Mouse (Mus musculus): ENCODE data around the gene Trim31. TPM values are rescaled to one million over a fixed set of nuclear protein-coding genes. Genes with fewer than 3 reads are reported as not detected.
"Not testable (repeated sequence)": the region's sequence is repeated elsewhere in the genome, so short reads cannot be mapped to it uniquely, and the experiment has no call there.

Trim31 gene
- polyA plus RNA-seq, 1 experiment from 2014 or later = not detected

DNA sequence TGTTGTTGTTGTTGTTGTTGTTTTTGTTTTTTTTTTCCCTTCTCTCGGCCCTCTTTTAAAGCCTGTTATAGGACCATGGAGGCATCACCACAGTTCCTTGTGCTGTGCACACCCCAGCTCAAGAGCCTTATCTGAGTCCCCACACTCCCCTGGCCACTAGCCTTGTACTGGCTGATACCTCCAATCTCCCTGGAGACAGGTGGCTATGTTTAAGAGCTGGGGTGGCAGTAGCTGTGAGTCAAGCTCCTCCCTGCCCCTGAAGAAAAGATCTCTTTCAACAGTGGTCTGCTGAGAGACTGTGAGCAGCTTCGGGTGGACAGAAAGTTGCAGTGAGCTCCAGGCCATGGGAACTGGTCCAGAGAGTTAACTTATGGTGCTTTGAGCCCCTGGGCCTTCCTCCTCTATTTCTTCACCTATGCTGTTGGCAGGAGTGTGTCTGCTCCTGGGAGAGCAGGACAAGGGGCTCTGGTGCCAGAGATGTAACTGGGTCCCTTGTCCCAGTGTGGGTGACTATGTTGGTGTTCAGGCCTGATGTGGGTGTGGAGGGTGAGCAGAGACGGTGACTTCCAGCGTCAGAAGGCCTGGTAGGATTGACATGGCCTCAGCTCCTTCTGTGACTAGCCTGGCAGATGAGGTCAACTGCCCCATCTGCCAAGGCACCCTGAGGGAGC lies 28.5 kb upstream of the Trim31 start, which contains the start of gene Trim10:
Gene Trim10, plus strand, starts transcription at position 291 of the 671 bp plus-strand sequence.
- peaks cover 72% of the 10 kb centered on the region for H3K4me1 ChIP-seq (replicated peaks)
- DNase-seq (peak; percentile 94), ATAC-seq (ENCODE audit: low read depth) (peak; percentile 99)
- H3K9ac ChIP-seq = peak within 1 kb of the TSS; percentile 99
- H3K27me3 ChIP-seq = peaks cover 38% of the 10 kb centered on the region
- peak within 1 kb of the TSS; percentile 82 for H3K4me2 ChIP-seq
- peak within 1 kb of the TSS; percentile 85 for H3K4me3 ChIP-seq (replicated peaks)
- H3K27ac ChIP-seq = peak within 1 kb of the TSS; percentile 100
- peaks cover 32% of the 10 kb centered on the region for H3K36me3 ChIP-seq
- 10% methylated on average over 4 of the region's 4 CpGs for WGBS (ENCODE audit: insufficient replicate concordance)
- no peaks in the 10 kb centered on the region for H3K9me3 ChIP-seq (replicated peaks)

DNA sequence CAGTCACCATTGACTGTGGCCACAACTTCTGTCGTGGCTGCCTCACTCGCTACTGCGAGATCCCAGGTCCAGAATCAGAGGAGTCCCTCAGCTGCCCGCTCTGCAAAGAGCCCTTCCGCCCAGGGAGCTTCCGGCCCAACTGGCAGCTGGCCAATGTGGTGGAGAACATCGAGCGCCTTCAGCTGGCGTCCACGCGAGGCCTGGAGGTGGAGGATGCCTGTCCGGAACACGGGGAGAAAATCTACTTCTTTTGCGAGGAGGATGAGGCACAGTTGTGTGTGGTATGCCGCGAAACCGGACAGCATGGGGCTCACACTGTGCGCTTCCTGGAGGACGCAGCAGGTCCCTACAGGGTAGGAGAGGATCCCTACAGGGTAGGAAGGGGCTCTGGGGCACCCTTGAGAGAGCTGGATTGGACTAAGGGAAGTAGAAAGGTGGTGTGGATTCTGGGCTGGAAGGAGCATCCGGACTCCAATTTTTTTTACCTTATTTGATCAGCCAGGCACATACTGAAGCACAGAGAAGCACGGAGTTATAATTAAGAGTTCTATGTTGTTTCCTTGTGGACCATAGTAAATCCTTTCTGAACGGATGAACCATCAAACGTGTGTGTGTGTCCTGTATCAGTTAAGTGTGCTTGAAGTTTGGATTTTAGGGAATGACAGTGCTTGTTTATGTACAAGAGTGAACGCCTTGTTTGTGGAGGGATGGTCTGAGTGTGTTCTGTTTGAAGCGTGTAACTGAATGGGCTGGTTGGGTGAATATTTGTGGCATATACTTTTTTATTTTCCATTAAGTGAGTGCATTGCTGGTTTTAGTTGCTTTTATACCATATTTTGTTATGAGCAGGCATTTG lies 27.7 kb upstream of the Trim31 start:
- peak; percentile 15 for ATAC-seq (ENCODE audit: low read depth)
- Histone ChIP-seq H3K4me1 (replicated peaks) (peaks cover 74% of the 10 kb centered on the region), H3K4me2 (peak overlapping the region; percentile 82), H3K27me3 (peaks cover 31% of the 10 kb centered on the region), H3K9me3 (replicated peaks) (no peaks in the 10 kb centered on the region), H3K9ac (peak overlapping the region; percentile 99), H3K4me3 (replicated peaks) (peak overlapping the region; percentile 85), H3K36me3 (peaks cover 40% of the 10 kb centered on the region), H3K27ac (peak overlapping the region; percentile 100)
- 51% methylated on average over 25 of the region's 25 CpGs for WGBS (ENCODE audit: insufficient replicate concordance)
- DNase-seq = peak; percentile 49

DNA sequence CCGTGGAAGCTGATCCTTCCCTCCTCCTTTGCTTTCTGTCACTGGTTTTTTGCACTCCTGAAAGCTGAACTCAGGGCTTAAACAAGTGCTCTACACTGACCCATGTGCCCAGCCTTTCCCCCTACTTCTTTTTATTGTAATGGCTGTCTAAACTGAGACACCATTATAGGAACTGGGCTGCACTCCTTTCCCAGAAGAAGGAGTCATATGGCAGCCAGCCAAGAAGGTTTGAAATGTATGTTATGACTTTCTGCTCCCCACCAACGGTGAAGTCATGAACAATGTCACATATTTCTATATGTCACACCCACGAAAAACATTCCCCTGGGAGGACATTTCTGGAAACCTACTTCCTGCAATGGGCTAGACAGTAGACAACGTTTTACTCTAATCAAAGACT lies 23.3 kb upstream of the Trim31 start:
- Histone ChIP-seq H3K4me3 (replicated peaks) (peak overlapping the region; percentile 28), H3K4me1 (replicated peaks) (peaks cover 45% of the 10 kb centered on the region), H3K36me3 (peaks cover 74% of the 10 kb centered on the region), H3K27me3 (peaks cover 8% of the 10 kb centered on the region; the same call in 1 of the 2 replicates), H3K27ac (no peak overlapping the region; the same call in 1 of the 2 replicates), H3K9ac (no peak overlapping the region), H3K9me3 (replicated peaks) (no peaks in the 10 kb centered on the region), H3K4me2 (peak overlapping the region; percentile 47)
- ATAC-seq (ENCODE audit: low read depth) (no peak), DNase-seq (no peak)
- WGBS (ENCODE audit: insufficient replicate concordance) = 60% methylated on average over 4 of the region's 4 CpGs

- no peaks in the 10 kb centered on the region for H3K9me3 ChIP-seq (replicated peaks)
- H3K27me3 ChIP-seq = peaks cover 18% of the 10 kb centered on the region
- H3K9ac ChIP-seq = no peak overlapping the region
- no peak overlapping the region for H3K4me3 ChIP-seq (replicated peaks)
- no peak overlapping the region for H3K27ac ChIP-seq
- no peaks in the 10 kb centered on the region for H3K4me1 ChIP-seq (replicated peaks)
- ATAC-seq (ENCODE audit: low read depth) (no peak), DNase-seq (no peak)
- peaks cover 2% of the 10 kb centered on the region for H3K36me3 ChIP-seq
- no peak overlapping the region for H3K4me2 ChIP-seq
- WGBS (ENCODE audit: insufficient replicate concordance) = 75% methylated on average over 2 of the region's 2 CpGs
Observed at GRCm38 (mm10) chr17:36883350-36883749, 14.6 kb upstream of the Trim31 start.

DNA sequence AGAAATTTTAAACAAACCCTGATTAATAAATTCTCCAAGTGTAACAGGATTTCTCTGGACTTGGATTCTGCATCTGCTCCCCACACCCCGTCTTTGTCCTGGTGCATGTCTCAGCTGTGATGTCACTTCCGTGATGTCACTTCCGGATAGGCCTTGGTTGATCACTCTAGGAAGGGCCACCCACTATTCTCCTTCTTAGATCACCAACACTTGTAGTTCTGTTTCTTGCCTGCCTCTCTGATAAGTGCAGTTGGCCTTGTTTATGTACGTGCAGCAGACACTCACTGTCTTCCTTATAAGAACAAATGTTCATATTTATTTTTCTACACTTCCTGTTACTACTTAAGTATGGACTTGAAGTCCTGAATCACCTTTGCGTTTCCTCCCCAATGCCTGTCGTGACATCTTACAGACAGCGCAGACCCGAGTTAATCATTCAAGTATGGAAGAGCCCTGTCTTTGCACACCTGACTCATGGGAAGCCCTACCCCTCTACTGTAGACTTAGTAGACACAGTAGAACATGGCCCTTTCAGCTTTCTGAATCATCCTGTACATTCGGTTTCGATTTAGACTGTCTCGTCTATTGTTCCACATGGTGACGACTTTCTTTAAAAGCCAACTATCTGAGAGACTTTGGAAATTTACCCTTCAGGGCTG lies 12.7 kb upstream of the Trim31 start:
- no peak for ATAC-seq (ENCODE audit: low read depth)

DNA sequence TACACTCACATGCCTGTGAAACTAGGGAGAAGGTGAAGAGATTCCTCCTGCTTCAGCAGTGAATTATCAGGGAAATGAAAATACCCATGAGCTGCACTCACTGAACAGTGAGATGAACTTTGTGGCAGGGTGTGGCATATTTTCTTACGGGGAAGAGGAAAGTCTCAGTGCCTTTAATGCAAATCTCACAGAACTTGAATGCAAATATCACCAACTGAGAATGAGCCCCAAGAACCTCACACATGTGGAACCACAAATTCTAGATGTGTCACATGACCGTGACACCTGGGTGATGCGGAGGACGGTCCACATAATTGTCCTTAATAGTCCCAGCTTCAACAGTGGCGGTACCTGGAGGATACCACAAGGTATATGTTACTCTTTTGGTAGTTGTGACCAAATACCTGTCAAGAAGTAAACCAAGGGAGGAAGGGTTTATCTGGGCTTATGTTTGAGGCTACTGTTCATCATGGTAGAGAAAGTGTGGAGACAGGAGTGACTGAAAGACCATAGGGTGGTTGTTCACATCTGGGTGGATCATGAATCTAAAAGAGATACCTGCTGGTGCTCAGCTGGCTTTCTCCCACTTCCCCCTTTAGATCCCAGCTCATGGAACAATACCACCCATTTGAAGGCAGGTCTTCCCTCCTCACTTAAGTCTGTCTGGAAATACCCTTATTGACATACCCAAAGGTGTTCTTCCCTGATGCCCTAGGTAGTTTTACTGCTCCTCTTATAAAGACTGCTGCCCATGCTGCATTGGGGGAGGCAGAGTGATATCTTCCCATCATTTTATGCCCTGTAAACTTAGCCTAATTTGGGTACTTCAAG lies 7.6 kb upstream of the Trim31 start, which contains the start of gene Trim40:
Gene Trim40, minus strand, starts transcription at position 51 of the 831 bp plus-strand sequence.
- Histone ChIP-seq H3K9ac (no peak within 1 kb of the TSS), H3K4me2 (no peak within 1 kb of the TSS), H3K27ac (no peak within 1 kb of the TSS), H3K36me3 (no peaks in the 10 kb centered on the region), H3K9me3 (replicated peaks) (no peaks in the 10 kb centered on the region), H3K4me1 (replicated peaks) (no peaks in the 10 kb centered on the region), H3K4me3 (replicated peaks) (no peak within 1 kb of the TSS), H3K27me3 (peaks cover 46% of the 10 kb centered on the region)
- 69% methylated on average over 5 of the region's 5 CpGs for WGBS (ENCODE audit: insufficient replicate concordance)
- DNase-seq = no peak
- ATAC-seq (ENCODE audit: low read depth) = no peak

More for the DNA sequence above, 12.7 kb upstream of the Trim31 start:
- peaks cover 31% of the 10 kb centered on the region for H3K27me3 ChIP-seq
- H3K4me2 ChIP-seq = no peak overlapping the region
- H3K9me3 ChIP-seq (replicated peaks) = no peaks in the 10 kb centered on the region
- no peaks in the 10 kb centered on the region for H3K36me3 ChIP-seq
- 77% methylated on average over 12 of the region's 12 CpGs for WGBS (ENCODE audit: insufficient replicate concordance)
- H3K27ac ChIP-seq = no peak overlapping the region
- no peaks in the 10 kb centered on the region for H3K4me1 ChIP-seq (replicated peaks)
- DNase-seq = no peak
- H3K4me3 ChIP-seq (replicated peaks) = no peak overlapping the region
- no peak overlapping the region for H3K9ac ChIP-seq

DNA sequence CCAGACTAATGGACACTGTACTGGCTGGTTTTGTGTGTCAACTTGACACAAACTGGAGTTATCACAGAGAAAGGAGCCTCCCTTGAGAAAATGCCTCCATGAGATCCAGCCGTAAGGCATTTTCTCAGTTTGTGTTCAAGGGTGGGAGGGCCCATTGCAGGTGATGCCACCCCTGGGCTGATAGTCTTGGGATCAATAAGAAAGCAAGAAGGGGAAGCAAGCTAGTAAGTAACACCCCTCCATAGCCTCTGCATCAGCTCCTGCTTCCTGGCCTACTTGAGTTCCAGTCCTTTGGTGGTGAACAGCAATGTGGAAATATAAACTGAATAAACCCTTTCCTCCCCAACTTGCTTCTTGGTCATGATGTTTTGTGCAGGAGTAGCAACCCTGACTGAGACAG lies 6.4 kb upstream of the Trim31 start:
- H3K4me3 ChIP-seq (replicated peaks); H3K9ac ChIP-seq; H3K4me1 ChIP-seq (replicated peaks); H3K27ac ChIP-seq; H3K9me3 ChIP-seq (replicated peaks); H3K4me2 ChIP-seq; DNase-seq; H3K36me3 ChIP-seq; ATAC-seq (ENCODE audit: low read depth): not testable (repeated sequence)
- WGBS (ENCODE audit: insufficient replicate concordance) = 74% methylated on average over 1 of the region's 1 CpGs
- H3K27me3 ChIP-seq = peaks cover 46% of the 10 kb centered on the region

DNA sequence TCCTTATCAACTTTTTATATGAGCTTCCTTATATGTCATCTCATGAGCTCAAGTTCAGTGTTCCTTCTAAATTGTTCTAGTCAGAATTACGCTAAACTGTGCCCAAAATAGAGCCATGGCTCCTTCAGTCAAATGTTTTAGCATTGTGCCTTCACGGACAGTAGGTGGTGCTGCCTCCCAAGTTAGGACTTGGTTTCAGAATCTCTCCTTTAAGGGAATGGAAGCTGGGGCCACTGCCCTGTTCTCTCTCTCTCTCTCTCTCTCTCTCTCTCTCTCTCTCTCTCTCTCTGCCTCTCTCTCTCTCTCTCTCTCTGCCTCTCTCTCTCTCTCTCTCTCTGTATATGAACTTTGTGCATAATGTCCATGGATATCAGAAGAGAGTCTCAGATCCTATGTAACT lies 5.6 kb upstream of the Trim31 start:
- no peak for DNase-seq
- H3K4me1 ChIP-seq (replicated peaks) = no peaks in the 10 kb centered on the region
- peaks cover 51% of the 10 kb centered on the region for H3K27me3 ChIP-seq
- H3K27ac ChIP-seq = no peak overlapping the region
- no peak overlapping the region for H3K4me2 ChIP-seq
- no peak overlapping the region for H3K9ac ChIP-seq
- H3K9me3 ChIP-seq (replicated peaks) = no peaks in the 10 kb centered on the region
- 0 out of 2 replicates have a peak, but pooled peaks have one; percentile 30 for ATAC-seq (ENCODE audit: low read depth)
- 6% methylated on average over 2 of the region's 2 CpGs for WGBS (ENCODE audit: insufficient replicate concordance)
- H3K4me3 ChIP-seq (replicated peaks) = no peak overlapping the region
- H3K36me3 ChIP-seq = no peaks in the 10 kb centered on the region

DNA sequence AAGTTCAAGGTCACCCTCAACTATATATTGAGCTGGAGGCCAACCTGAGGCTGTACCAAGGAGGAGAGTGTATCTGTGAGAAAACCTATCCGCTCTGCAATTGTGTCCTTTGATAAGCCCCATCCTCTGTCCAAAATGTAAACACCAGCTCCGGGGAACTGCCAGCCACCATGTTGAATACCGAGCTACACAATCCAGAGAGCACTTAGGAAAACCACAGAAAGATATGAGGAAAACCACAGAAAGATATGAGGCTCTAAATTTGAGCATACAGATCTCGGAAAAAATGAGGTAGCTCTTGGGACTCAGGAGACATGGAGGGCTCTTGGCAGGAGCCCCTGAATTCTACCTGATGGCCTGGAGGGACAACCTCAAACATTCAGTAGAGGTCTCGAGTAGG lies 4.5 kb upstream of the Trim31 start:
- no peak overlapping the region for H3K4me2 ChIP-seq
- H3K9ac ChIP-seq = no peak overlapping the region
- H3K27me3 ChIP-seq = peaks cover 50% of the 10 kb centered on the region
- no peaks in the 10 kb centered on the region for H3K9me3 ChIP-seq (replicated peaks)
- H3K4me1 ChIP-seq (replicated peaks) = no peaks in the 10 kb centered on the region
- ATAC-seq (ENCODE audit: low read depth) (no peak), DNase-seq (no peak)
- no peak overlapping the region for H3K27ac ChIP-seq
- WGBS (ENCODE audit: insufficient replicate concordance) = 13% methylated on average over 5 of the region's 5 CpGs
- H3K4me3 ChIP-seq (replicated peaks) = no peak overlapping the region
- no peaks in the 10 kb centered on the region for H3K36me3 ChIP-seq

DNA sequence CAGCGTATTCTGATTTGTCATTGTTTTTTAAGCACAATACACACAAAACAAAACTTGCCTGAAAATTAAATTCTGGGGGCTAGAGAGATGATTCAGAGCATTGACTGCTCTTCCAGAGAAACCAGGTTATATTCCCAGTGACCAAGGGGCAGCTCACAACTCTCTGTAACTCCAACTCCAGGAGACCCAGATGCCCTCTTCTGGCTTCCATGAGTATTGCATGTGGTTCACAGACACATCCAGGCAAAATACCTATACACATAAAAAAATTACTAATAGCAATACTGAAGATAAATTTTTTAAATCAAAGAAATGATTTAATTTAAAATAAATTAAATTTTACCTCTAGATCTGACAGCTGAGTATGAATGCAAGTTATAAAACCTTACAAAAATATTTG lies 1.3 kb upstream of the Trim31 start:
- Histone ChIP-seq H3K4me1 (replicated peaks) (no peaks in the 10 kb centered on the region), H3K9ac (no peak overlapping the region), H3K4me2 (no peak overlapping the region), H3K9me3 (replicated peaks) (no peaks in the 10 kb centered on the region), H3K27ac (no peak overlapping the region), H3K27me3 (peaks cover 41% of the 10 kb centered on the region), H3K36me3 (no peaks in the 10 kb centered on the region), H3K4me3 (replicated peaks) (no peak overlapping the region)
- no peak for ATAC-seq (ENCODE audit: low read depth)
- peak; percentile 35 for DNase-seq
- WGBS (ENCODE audit: insufficient replicate concordance) = 83% methylated on average over 1 of the region's 1 CpGs
